Mouse (Mus musculus): ENCODE data around the gene Camta2. TPM values are rescaled to one million over a fixed set of nuclear protein-coding genes. Genes with fewer than 3 reads are reported as not detected.

The Camta2 gene
- 15.8 and 16.3 TPM in 2 replicates for polyA plus RNA-seq (2012; ENCODE audit: insufficient read depth, insufficient read length, missing spikeins)

- peaks cover 4% of the 10 kb centered on the region; the same call in 1 of the 2 replicates for H3K4me1 ChIP-seq (ENCODE audit: control insufficient read depth, insufficient read depth, insufficient read length, low read length)
- H3K27ac ChIP-seq (replicated peaks; ENCODE audit: low read depth, low read length) = peak within 1 kb of the TSS; percentile 90
- peak within 1 kb of the TSS; percentile 80 for H3K4me3 ChIP-seq (ENCODE audit: insufficient read depth, low read depth, low read length)
Observed at GRCm38 (mm10) chr11:70687601-70688199, at the start of gene Camta2. Camta2 (minus strand) TSS chr11:70688105.

- Histone ChIP-seq H3K27ac (replicated peaks; ENCODE audit: low read depth, low read length) (no peak overlapping the region), H3K4me1 (ENCODE audit: control insufficient read depth, insufficient read depth, insufficient read length, low read length) (peaks cover 4% of the 10 kb centered on the region), H3K4me3 (ENCODE audit: insufficient read depth, low read depth, low read length) (no peak overlapping the region)
Observed at GRCm38 (mm10) chr11:70733256-70733655, 45.4 kb upstream of the Camta2 start.

- peak overlapping the region; percentile 81 for H3K27ac ChIP-seq (replicated peaks; ENCODE audit: low read depth, low read length)
- no peak overlapping the region for H3K4me3 ChIP-seq (ENCODE audit: insufficient read depth, low read depth, low read length)
- H3K4me1 ChIP-seq (ENCODE audit: control insufficient read depth, insufficient read depth, insufficient read length, low read length) = peaks cover 4% of the 10 kb centered on the region
Observed at GRCm38 (mm10) chr11:70731178-70731577, 43.3 kb upstream of the Camta2 start.

- H3K4me1 ChIP-seq (ENCODE audit: control insufficient read depth, insufficient read depth, insufficient read length, low read length) = peaks cover 4% of the 10 kb centered on the region
- H3K27ac ChIP-seq (replicated peaks; ENCODE audit: low read depth, low read length) = peak overlapping the region; percentile 81
- H3K4me3 ChIP-seq (ENCODE audit: insufficient read depth, low read depth, low read length) = no peak overlapping the region
Observed at GRCm38 (mm10) chr11:70730427-70731038, 42.6 kb upstream of the Camta2 start.

GRCm38 (mm10) chr11:70727385-70727784 lies 39.5 kb upstream of the Camta2 start:
- Histone ChIP-seq H3K4me3 (ENCODE audit: insufficient read depth, low read depth, low read length) (no peak overlapping the region), H3K27ac (replicated peaks; ENCODE audit: low read depth, low read length) (no peak overlapping the region), H3K4me1 (ENCODE audit: control insufficient read depth, insufficient read depth, insufficient read length, low read length) (peaks cover 4% of the 10 kb centered on the region)

GRCm38 (mm10) chr11:70726585-70726984 lies 38.7 kb upstream of the Camta2 start:
- H3K27ac ChIP-seq (replicated peaks; ENCODE audit: low read depth, low read length) = no peak overlapping the region
- no peak overlapping the region for H3K4me3 ChIP-seq (ENCODE audit: insufficient read depth, low read depth, low read length)
- peaks cover 4% of the 10 kb centered on the region for H3K4me1 ChIP-seq (ENCODE audit: control insufficient read depth, insufficient read depth, insufficient read length, low read length)

GRCm38 (mm10) chr11:70724706-70725105 lies 36.8 kb upstream of the Camta2 start:
- Histone ChIP-seq H3K27ac (replicated peaks; ENCODE audit: low read depth, low read length) (no peak overlapping the region), H3K4me1 (ENCODE audit: control insufficient read depth, insufficient read depth, insufficient read length, low read length) (no peaks in the 10 kb centered on the region; the same call in 1 of the 2 replicates), H3K4me3 (ENCODE audit: insufficient read depth, low read depth, low read length) (no peak overlapping the region)

GRCm38 (mm10) chr11:70721072-70721471 lies 33.2 kb upstream of the Camta2 start:
- no peak overlapping the region for H3K4me3 ChIP-seq (ENCODE audit: insufficient read depth, low read depth, low read length)
- peak overlapping the region; percentile 22; the same call in 1 of the 2 replicates for H3K27ac ChIP-seq (replicated peaks; ENCODE audit: low read depth, low read length)

GRCm38 (mm10) chr11:70720567-70720966 lies 32.7 kb upstream of the Camta2 start:
- Histone ChIP-seq H3K27ac (replicated peaks; ENCODE audit: low read depth, low read length) (peak overlapping the region; percentile 22; the same call in 1 of the 2 replicates), H3K4me1 (ENCODE audit: control insufficient read depth, insufficient read depth, insufficient read length, low read length) (peaks cover 2% of the 10 kb centered on the region; the same call in 1 of the 2 replicates), H3K4me3 (ENCODE audit: insufficient read depth, low read depth, low read length) (no peak overlapping the region)

More at GRCm38 (mm10) chr11:70721072-70721471, 33.2 kb upstream of the Camta2 start:
- H3K4me1 ChIP-seq (ENCODE audit: control insufficient read depth, insufficient read depth, insufficient read length, low read length) = peaks cover under 1% of the 10 kb centered on the region; the same call in 1 of the 2 replicates

GRCm38 (mm10) chr11:70718481-70718880 lies 30.6 kb upstream of the Camta2 start:
- no peak overlapping the region for H3K27ac ChIP-seq (replicated peaks; ENCODE audit: low read depth, low read length)
- H3K4me1 ChIP-seq (ENCODE audit: control insufficient read depth, insufficient read depth, insufficient read length, low read length) = peaks cover 2% of the 10 kb centered on the region; the same call in 1 of the 2 replicates
- no peak overlapping the region for H3K4me3 ChIP-seq (ENCODE audit: insufficient read depth, low read depth, low read length)

- Histone ChIP-seq H3K4me1 (ENCODE audit: control insufficient read depth, insufficient read depth, insufficient read length, low read length) (peaks cover 2% of the 10 kb centered on the region; the same call in 1 of the 2 replicates), H3K27ac (replicated peaks; ENCODE audit: low read depth, low read length) (no peak overlapping the region), H3K4me3 (ENCODE audit: insufficient read depth, low read depth, low read length) (no peak overlapping the region)
Observed at GRCm38 (mm10) chr11:70715832-70716231, 27.9 kb upstream of the Camta2 start.

- no peak overlapping the region for H3K27ac ChIP-seq (replicated peaks; ENCODE audit: low read depth, low read length)
- peaks cover 2% of the 10 kb centered on the region; the same call in 1 of the 2 replicates for H3K4me1 ChIP-seq (ENCODE audit: control insufficient read depth, insufficient read depth, insufficient read length, low read length)
- no peak overlapping the region for H3K4me3 ChIP-seq (ENCODE audit: insufficient read depth, low read depth, low read length)
Observed at GRCm38 (mm10) chr11:70713222-70713621, 25.3 kb upstream of the Camta2 start.

GRCm38 (mm10) chr11:70711026-70711425 lies 23.1 kb upstream of the Camta2 start:
- H3K4me3 ChIP-seq (ENCODE audit: insufficient read depth, low read depth, low read length) = no peak overlapping the region
- peaks cover under 1% of the 10 kb centered on the region; the same call in 1 of the 2 replicates for H3K4me1 ChIP-seq (ENCODE audit: control insufficient read depth, insufficient read depth, insufficient read length, low read length)
- H3K27ac ChIP-seq (replicated peaks; ENCODE audit: low read depth, low read length) = no peak overlapping the region

- H3K27ac ChIP-seq (replicated peaks; ENCODE audit: low read depth, low read length) = no peak overlapping the region
- H3K4me1 ChIP-seq (ENCODE audit: control insufficient read depth, insufficient read depth, insufficient read length, low read length) = peaks cover 11% of the 10 kb centered on the region
- H3K4me3 ChIP-seq (ENCODE audit: insufficient read depth, low read depth, low read length) = no peak overlapping the region
Observed at GRCm38 (mm10) chr11:70706127-70706526, 18.2 kb upstream of the Camta2 start.

- Histone ChIP-seq H3K27ac (replicated peaks; ENCODE audit: low read depth, low read length) (peak overlapping the region; percentile 93), H3K4me3 (ENCODE audit: insufficient read depth, low read depth, low read length) (peak overlapping the region; percentile 75), H3K4me1 (ENCODE audit: control insufficient read depth, insufficient read depth, insufficient read length, low read length) (peaks cover 11% of the 10 kb centered on the region)
Observed at GRCm38 (mm10) chr11:70702781-70703180, 14.9 kb upstream of the Camta2 start.
